Comparison of ENCODE assay signal across 10 mouse cellular contexts in genomic region chr4:140030040-140030386, GRCm38 (mm10).
DNase-seq lines count a peak whose midpoint lies in the region; ATAC-seq and TF ChIP-seq lines count a peak whose summit lies in the region.
"Had no signal": no experiment of that assay in that cellular context is flagged by ENCODE, and none has a peak within 500 bp of the region (broad histone marks: within the 10 kb centered on the region; RNA-seq: fewer than 3 reads in every experiment).

No protein-coding gene starts in this region.

- 24% methylated on average over 5 of the region's 5 CpGs for WGBS in intestine, embryonic 15.5 days
- 38% methylated on average over 5 of the region's 5 CpGs for WGBS in intestine, postnatal 0 days
- 40% methylated on average over 5 of the region's 5 CpGs for WGBS in hindbrain, embryonic 10.5 days

- no peak overlapping the region for H3K4me3 ChIP-seq in intestine, embryonic 15.5 days (replicated peaks)
- no peak overlapping the region for H3K4me3 ChIP-seq in intestine, postnatal 0 days (ENCODE audit: low read depth, low read length)
- H3K4me3 ChIP-seq in hindbrain, embryonic 10.5 days: no peak overlapping the region

- 0 out of 2 replicates have a peak, but pooled peaks have one; percentile 41 for ATAC-seq in intestine, embryonic 15.5 days
- no peak for ATAC-seq in intestine, postnatal 0 days

- H3K4me2 ChIP-seq in intestine, embryonic 15.5 days (replicated peaks): no peak overlapping the region
- H3K4me2 ChIP-seq in intestine, postnatal 0 days (replicated peaks; ENCODE audit: low read depth): no peak overlapping the region

- peak; percentile 42 for DNase-seq in embryo, embryonic 11 days
- no peak for DNase-seq in hindbrain, embryonic 10.5 days (ENCODE audit: low spot score)
- peak; percentile 36 for DNase-seq in neural tube, embryonic 10.5 days (ENCODE audit: extremely low spot score, low spot score)
- DNase-seq in spleen, postnatal 4 days (ENCODE audit: low spot score in 2 of 2): no peak
- no peak for DNase-seq in c-Kit-positive CD71-positive TER-119-positive erythroid progenitor cells, embryonic 14.5 days (ENCODE audit: low spot score)
- no peak for DNase-seq in spleen, postnatal 10 days (ENCODE audit: low spot score in 2 of 2)
- DNase-seq: kidney, adult 9 months had no signal

- no peak for TF ChIP-seq CTCF in intestine, postnatal 0 days (IDR thresholded peaks at IDR 0.05; ENCODE audit: low read depth)

- H3K27ac ChIP-seq in intestine, embryonic 15.5 days: no peak overlapping the region
- H3K27ac ChIP-seq in intestine, postnatal 0 days (ENCODE audit: low read depth, low read length): no peak overlapping the region
- peak overlapping the region; percentile 79 for H3K27ac ChIP-seq in hindbrain, embryonic 10.5 days
- H3K27ac ChIP-seq: stomach, postnatal 0 days had no signal

- H3K27me3 ChIP-seq in intestine, embryonic 15.5 days (replicated peaks): peaks cover 5% of the 10 kb centered on the region
- H3K27me3 ChIP-seq in intestine, postnatal 0 days (replicated peaks; ENCODE audit: control insufficient read depth, insufficient read depth, low read length): no peaks in the 10 kb centered on the region
- H3K27me3 ChIP-seq in hindbrain, embryonic 10.5 days (ENCODE audit: insufficient read depth, poor library complexity, severe bottlenecking): peaks cover 16% of the 10 kb centered on the region

- H3K9me3 ChIP-seq in intestine, embryonic 15.5 days: no peaks in the 10 kb centered on the region
- no peaks in the 10 kb centered on the region for H3K9me3 ChIP-seq in intestine, postnatal 0 days (ENCODE audit: control insufficient read depth)
- no peaks in the 10 kb centered on the region for H3K9me3 ChIP-seq in hindbrain, embryonic 10.5 days

- H3K4me1 ChIP-seq in intestine, embryonic 15.5 days (replicated peaks): no peaks in the 10 kb centered on the region
- no peaks in the 10 kb centered on the region for H3K4me1 ChIP-seq in intestine, postnatal 0 days (replicated peaks; ENCODE audit: control insufficient read depth, insufficient read depth, low read length)
- H3K4me1 ChIP-seq in hindbrain, embryonic 10.5 days (replicated peaks): peaks cover 38% of the 10 kb centered on the region

- H3K36me3 ChIP-seq in intestine, embryonic 15.5 days: no peaks in the 10 kb centered on the region
- H3K36me3 ChIP-seq in intestine, postnatal 0 days (ENCODE audit: control insufficient read depth, insufficient read depth): no peaks in the 10 kb centered on the region
- no peaks in the 10 kb centered on the region for H3K36me3 ChIP-seq in hindbrain, embryonic 10.5 days

- no peak overlapping the region for H3K9ac ChIP-seq in intestine, embryonic 15.5 days
- no peak overlapping the region for H3K9ac ChIP-seq in intestine, postnatal 0 days (ENCODE audit: low read depth, low read length)

Comparison
In these comparisons a context has a peak if more than half of its experiments do, and no peak if none do; other contexts are left out.
1. DNase-seq: peak in embryo, embryonic 11 days (single experiment) and neural tube, embryonic 10.5 days (single experiment); none in hindbrain, embryonic 10.5 days (single experiment), spleen, postnatal 4 days (0 of 2), c-Kit-positive CD71-positive TER-119-positive erythroid progenitor cells, embryonic 14.5 days (single experiment) and spleen, postnatal 10 days (0 of 2).